Mouse (Mus musculus) MEL (cell line): ENCODE measurements around the gene Btbd7. TPM values are rescaled to one million over a fixed set of nuclear protein-coding genes. Genes with fewer than 3 reads are reported as not detected.
A peak's percentile ranks its signal among the peaks of the same experiment; 100 is the strongest.

Source experiments
- DNase-seq: peaks from one replicate; pipeline ENCODE4 v3.0.0; 2011; ENCODE audit warnings: low read depth, low spot score
- H3K27ac ChIP-seq: 2 replicates; pipeline ENCODE4 v1.5.1; 2012; ENCODE audit warnings: low read depth, mild to moderate bottlenecking, control low read depth, low read length, moderate library complexity; ENCODE audit not compliant: control insufficient read depth
- H3K27me3 ChIP-seq, 2 experiments: fragments of 150-350 bp in 1 of 2; sonication (generic) in 1 of 2; 2 replicates each; pipeline ENCODE4 v1.6.1; 2012; ENCODE audit warnings: low read length in 2 of 2, mild to moderate bottlenecking in 2 of 2, improper control_type of control experiment in 1 of 2, moderate library complexity in 1 of 2; ENCODE audit not compliant: insufficient read depth in 2 of 2, control insufficient read depth in 1 of 2
- H3K36me3 ChIP-seq, 2 experiments: 2 replicates each; pipeline ENCODE4 v1.6.1; 2012 to 2014; ENCODE audit warnings: low read length in 2 of 2, improper control_type of control experiment in 1 of 2, inconsistent platforms in 1 of 2, mild to moderate bottlenecking in 1 of 2; ENCODE audit not compliant: insufficient read depth in 2 of 2, control insufficient read depth in 1 of 2
- H3K4me1 ChIP-seq, 2 experiments: fragments of 150-350 bp in 1 of 2; sonication (generic) in 1 of 2; 2 replicates each; pipeline ENCODE4 v1.6.1; 2012; ENCODE audit warnings: low read length in 2 of 2, improper control_type of control experiment in 1 of 2, mild to moderate bottlenecking in 1 of 2; ENCODE audit not compliant: insufficient read depth in 2 of 2, control insufficient read depth in 1 of 2
- H3K4me3 ChIP-seq, 2 experiments: fragments of 150-350 bp in 1 of 2; sonication (generic) in 1 of 2; 2 replicates each; pipeline ENCODE4 v1.5.1; 2012; ENCODE audit warnings: low read depth in 2 of 2, low read length in 2 of 2, mild to moderate bottlenecking in 2 of 2, moderate library complexity in 2 of 2, control low read depth in 1 of 2, improper control_type of control experiment in 1 of 2; ENCODE audit not compliant: control insufficient read depth in 1 of 2, insufficient read depth in 1 of 2
- H3K79me2 ChIP-seq: 2 replicates; pipeline ENCODE4 v1.6.1; 2012; ENCODE audit warnings: mild to moderate bottlenecking, low read length, moderate library complexity; ENCODE audit not compliant: control insufficient read depth, poor library complexity, insufficient read depth
- H3K9ac ChIP-seq: 2 replicates; pipeline ENCODE4 v1.6.1; 2012; ENCODE audit warnings: low read depth, mild to moderate bottlenecking, control low read depth, low read length, moderate library complexity; ENCODE audit not compliant: control insufficient read depth, poor library complexity, severe bottlenecking
- H3K9me3 ChIP-seq: fragments of 150-350 bp; sonication (generic); replicated peaks from 2 replicates; pipeline ENCODE4 v1.6.1; 2012; ENCODE audit warnings: mild to moderate bottlenecking, low read length, improper control_type of control experiment, moderate library complexity; ENCODE audit not compliant: insufficient read depth
- CTCF ChIP-seq, 3 experiments: IDR thresholded peaks in 2 of 3; conservative IDR thresholded peaks in 1 of 3; 2 replicates each; pipeline ENCODE4 v1.5.1; 2011 to 2012; ENCODE audit warnings: low read length in 3 of 3, low read depth in 2 of 3, mild to moderate bottlenecking in 2 of 3, improper control_type of control experiment in 1 of 3, inconsistent platforms in 1 of 3, mixed read lengths in 1 of 3, moderate library complexity in 1 of 3; ENCODE audit not compliant: control insufficient read depth in 1 of 3, insufficient read depth in 1 of 3, poor library complexity in 1 of 3, severe bottlenecking in 1 of 3
- E2F4 ChIP-seq: IDR thresholded peaks from 2 replicates; pipeline ENCODE4 v1.6.1; 2011; ENCODE audit warnings: low read depth, low read length, improper control_type of control experiment, borderline replicate concordance
- ELF1 ChIP-seq: IDR thresholded peaks from 2 replicates; pipeline ENCODE4 v1.6.1; 2014; ENCODE audit warnings: low read depth, mild to moderate bottlenecking, inconsistent platforms, low read length, improper control_type of control experiment, moderate library complexity
- ETS1 ChIP-seq: IDR thresholded peaks from 2 replicates; pipeline ENCODE4 v1.6.1; 2012; ENCODE audit warnings: low read depth, mild to moderate bottlenecking, inconsistent platforms, low read length, improper control_type of control experiment, moderate library complexity
- MAX ChIP-seq: IDR thresholded peaks from 2 replicates; pipeline ENCODE4 v1.6.1; 2011; ENCODE audit warnings: low read length, improper control_type of control experiment
- MAZ ChIP-seq: IDR thresholded peaks from 2 replicates; pipeline ENCODE4 v1.6.1; 2012; ENCODE audit warnings: low read depth, mild to moderate bottlenecking, inconsistent platforms, low read length, improper control_type of control experiment
- MEF2A ChIP-seq: IDR thresholded peaks from 2 replicates; pipeline ENCODE4 v1.6.1; 2014; ENCODE audit warnings: low read depth, mild to moderate bottlenecking, inconsistent platforms, low read length, improper control_type of control experiment; ENCODE audit not compliant: poor library complexity, insufficient replicate concordance, severe bottlenecking; ENCODE audit errors: extremely low read depth
- MYB ChIP-seq: IDR thresholded peaks from 2 replicates; pipeline ENCODE4 v1.6.1; 2011; ENCODE audit warnings: mild to moderate bottlenecking, low read depth, low read length, improper control_type of control experiment
- MYC ChIP-seq: IDR thresholded peaks from 2 replicates; pipeline ENCODE4 v1.6.1; 2011; ENCODE audit warnings: low read depth, mild to moderate bottlenecking, low read length, improper control_type of control experiment, moderate library complexity
- RAD21 ChIP-seq: IDR thresholded peaks from 2 replicates; pipeline ENCODE4 v1.6.1; 2011; ENCODE audit warnings: mild to moderate bottlenecking, low read depth, low read length, improper control_type of control experiment
- SIN3A ChIP-seq: IDR thresholded peaks from 2 replicates; pipeline ENCODE4 v1.6.1; 2012; ENCODE audit warnings: low read length, improper control_type of control experiment, inconsistent platforms
- SMC3 ChIP-seq: IDR thresholded peaks from 2 replicates; pipeline ENCODE4 v1.6.1; 2011; ENCODE audit warnings: low read depth, low read length, improper control_type of control experiment
- TAL1 ChIP-seq: IDR thresholded peaks from 2 replicates; pipeline ENCODE4 v1.6.1; 2012; ENCODE audit warnings: mild to moderate bottlenecking, inconsistent platforms, low read length, moderate library complexity, mixed read lengths
- USF1 ChIP-seq: IDR thresholded peaks from 2 replicates; pipeline ENCODE4 v1.6.1; 2014; ENCODE audit warnings: low read depth, mild to moderate bottlenecking, inconsistent platforms, low read length, improper control_type of control experiment, moderate library complexity
- USF2 ChIP-seq, 2 experiments: IDR thresholded peaks; 2 replicates each; pipeline ENCODE4 v1.6.1; 2011 to 2012; ENCODE audit warnings: improper control_type of control experiment in 2 of 2, low read length in 2 of 2, borderline replicate concordance in 1 of 2, inconsistent platforms in 1 of 2, low read depth in 1 of 2, mild to moderate bottlenecking in 1 of 2; ENCODE audit not compliant: insufficient read depth in 1 of 2
- ZC3H11A ChIP-seq: IDR thresholded peaks from 2 replicates; pipeline ENCODE4 v1.6.1; 2012; ENCODE audit warnings: low read depth, mild to moderate bottlenecking, inconsistent platforms, low read length, improper control_type of control experiment
- ZKSCAN1 ChIP-seq: IDR thresholded peaks from 2 replicates; pipeline ENCODE4 v1.6.1; 2012; ENCODE audit warnings: low read depth, mild to moderate bottlenecking, inconsistent platforms, low read length, improper control_type of control experiment, moderate library complexity
- polyA plus RNA-seq, 2 experiments: library from polyadenylated mRNA; stranded (reverse) in 1 of 2; unstranded in 1 of 2; fragments of >175 nt in 1 of 2; fragments of >200 nt in 1 of 2; gene quantifications; 2 replicates each; pipeline versions ENCODE4 v1.2.1 to v1.2.4; 2012; ENCODE audit warnings: low replicate concordance in 2 of 2, low read depth in 1 of 2; ENCODE audit not compliant: insufficient read length in 2 of 2, insufficient read depth in 1 of 2, missing spikeins in 1 of 2
- total RNA-seq: library from RNA; depleted of rRNA; stranded (reverse); fragments of 300-350 nt; gene quantifications from 2 replicates; pipeline ENCODE4 v1.2.3, GENCODE M21; 2012

Btbd7 gene
- total and polyA plus RNA-seq, 3 experiments, result 8.4 to 14.3 TPM; not detected in 1

- peaks cover 8 to 23% of the 10 kb centered on the region in 2 experiments; a peak in 3 of 4 replicates for H3K4me1 ChIP-seq
- H3K27me3 ChIP-seq, result no peaks in the 10 kb centered on the region
- peak overlapping the region; percentile 39 for H3K27ac ChIP-seq
- H3K4me3 ChIP-seq, result peak overlapping the region; percentile 76 to 87
- peaks cover 26% of the 10 kb centered on the region for H3K79me2 ChIP-seq
- H3K9me3 ChIP-seq, result no peaks in the 10 kb centered on the region
- DNase-seq, result no peak
- 0 out of 2 replicates have a peak, but pooled peaks have one; percentile 8 for TF ChIP-seq MYC
- TF ChIP-seq SIN3A, result no peak
- peaks cover 0 to 43% of the 10 kb centered on the region in 2 experiments; a peak in 2 of 4 replicates for H3K36me3 ChIP-seq
- peak overlapping the region; percentile 82 for H3K9ac ChIP-seq
These were observed 135.2 kb downstream of the Btbd7 start for GRCm38 (mm10) chr12:102743036-102743588.

- H3K4me3 ChIP-seq, result no peak overlapping the region
- H3K4me1 ChIP-seq, result peaks cover 8 to 16% of the 10 kb centered on the region in 2 experiments; a peak in 3 of 4 replicates
- peaks cover 26% of the 10 kb centered on the region for H3K79me2 ChIP-seq
- peaks cover 0 to 33% of the 10 kb centered on the region in 2 experiments; a peak in 2 of 4 replicates for H3K36me3 ChIP-seq
- no peak for DNase-seq
- no peak for TF ChIP-seq MAZ
- H3K27me3 ChIP-seq, result no peaks in the 10 kb centered on the region
- H3K9me3 ChIP-seq, result no peaks in the 10 kb centered on the region
- H3K27ac ChIP-seq, result no peak overlapping the region
- no peak overlapping the region for H3K9ac ChIP-seq
These were observed 136.2 kb downstream of the Btbd7 start for GRCm38 (mm10) chr12:102742056-102742455.

- no peaks in the 10 kb centered on the region for H3K27me3 ChIP-seq
- no peak overlapping the region for H3K27ac ChIP-seq
- peak; percentile 49 to 76 (median 55) for TF ChIP-seq CTCF (IDR thresholded peaks at IDR 0.05 in 2 of 3, conservative IDR thresholded peaks at IDR 0.05 in 1 of 3; ENCODE audit: control insufficient read depth in 1 of 3, insufficient read depth in 1 of 3, low read depth in 2 of 3, low read length in 3 of 3, poor library complexity in 1 of 3, severe bottlenecking in 1 of 3)
- peak; percentile 35; the same call in 1 of the 2 replicates for TF ChIP-seq SIN3A
- peak; percentile 78 for TF ChIP-seq SMC3
- peak; percentile 78 for TF ChIP-seq RAD21
- TF ChIP-seq ELF1, result no peak
- peak; percentile 79 for TF ChIP-seq ZC3H11A
- H3K4me1 ChIP-seq, result peaks cover 5 to 13% of the 10 kb centered on the region in 2 experiments
- H3K79me2 ChIP-seq, result peaks cover 14% of the 10 kb centered on the region
- no peaks in the 10 kb centered on the region for H3K9me3 ChIP-seq
- DNase-seq, result peak; percentile 60
- no peak overlapping the region for H3K9ac ChIP-seq
- H3K36me3 ChIP-seq, result peaks cover 0 to 16% of the 10 kb centered on the region in 2 experiments; a peak in 2 of 4 replicates
- no peak overlapping the region for H3K4me3 ChIP-seq
These were observed 138.0 kb downstream of the Btbd7 start for GRCm38 (mm10) chr12:102740285-102740684.

- Histone ChIP-seq H3K27ac (no peak overlapping the region), H3K4me3 (no peak overlapping the region), H3K9me3 (no peaks in the 10 kb centered on the region), H3K36me3 (peaks cover 0 to 12% of the 10 kb centered on the region in 2 experiments; a peak in 2 of 4 replicates), H3K4me1 (peaks cover 2 to 7% of the 10 kb centered on the region in 2 experiments; a peak in 2 of 4 replicates), H3K27me3 (no peaks in the 10 kb centered on the region), H3K9ac (no peak overlapping the region), H3K79me2 (peaks cover 10% of the 10 kb centered on the region)
- DNase-seq, result no peak
- TF ChIP-seq SIN3A, result no peak
- TF ChIP-seq TAL1, result no peak
- TF ChIP-seq MYB, result no peak
- TF ChIP-seq MEF2A, result no peak
- TF ChIP-seq ZC3H11A, result no peak
- TF ChIP-seq E2F4, result no peak
- no peak for TF ChIP-seq USF2 (IDR thresholded peaks at IDR 0.05; ENCODE audit: borderline replicate concordance in 1 of 2, insufficient read depth in 1 of 2, low read depth in 1 of 2, low read length in 2 of 2)
- TF ChIP-seq CTCF (IDR thresholded peaks at IDR 0.05 in 2 of 3, conservative IDR thresholded peaks at IDR 0.05 in 1 of 3; ENCODE audit: control insufficient read depth in 1 of 3, insufficient read depth in 1 of 3, low read depth in 2 of 3, low read length in 3 of 3, poor library complexity in 1 of 3, severe bottlenecking in 1 of 3), result no peak
- no peak for TF ChIP-seq ZKSCAN1
- TF ChIP-seq ETS1, result no peak
- TF ChIP-seq RAD21, result no peak
- TF ChIP-seq USF1, result no peak
- TF ChIP-seq MAX, result no peak
These were observed 139.2 kb downstream of the Btbd7 start for GRCm38 (mm10) chr12:102739096-102739495.
